Comparison of ENCODE assay signal across 8 mouse cellular contexts in the genomic region with DNA sequence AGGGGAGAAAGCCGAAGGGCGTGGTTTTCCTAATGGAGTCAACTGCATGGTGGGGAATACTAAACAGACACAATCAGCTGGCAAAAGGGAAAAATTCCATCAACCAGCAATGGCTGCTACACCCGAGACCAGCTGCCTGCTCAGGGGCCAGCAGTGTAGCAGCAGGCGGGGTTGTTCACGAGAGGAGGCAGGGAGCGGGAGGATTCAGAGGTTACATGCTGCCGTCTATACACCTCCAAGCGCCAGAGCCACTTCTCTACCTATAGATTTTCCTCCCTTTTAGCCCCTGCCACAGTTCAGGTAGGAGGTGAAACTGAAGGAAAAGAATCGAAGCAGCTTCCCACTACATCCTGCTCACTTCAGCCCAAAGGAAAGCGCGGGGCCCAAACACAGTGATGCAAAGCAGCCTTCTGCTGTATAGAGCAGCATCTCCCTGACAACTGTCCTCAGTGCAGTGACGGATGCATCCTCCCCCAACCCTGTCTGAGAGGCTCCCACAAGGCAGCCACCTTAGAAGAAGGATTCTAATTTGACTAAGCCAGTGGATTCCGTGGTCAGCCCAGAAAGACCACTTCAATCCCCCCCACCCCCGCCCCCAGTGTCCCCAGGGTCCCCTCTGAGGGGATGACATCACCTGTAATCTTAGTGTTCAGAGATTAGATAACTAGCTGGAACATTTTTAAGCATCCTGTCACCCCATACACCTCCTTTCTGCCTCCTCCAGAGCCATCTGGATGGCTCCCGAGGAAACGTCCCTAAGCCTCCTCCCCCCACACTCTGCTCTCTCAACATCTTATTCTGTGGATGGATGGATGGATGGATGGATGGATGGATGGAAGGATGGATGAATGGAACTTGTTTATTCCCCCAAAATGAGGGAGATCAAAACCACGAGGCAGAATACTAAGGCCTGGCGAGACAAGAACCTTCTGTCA.
DNase-seq lines count a peak whose midpoint lies in the region; ATAC-seq and TF ChIP-seq lines count a peak whose summit lies in the region.

No protein-coding gene starts in this region.

- no peak for TF ChIP-seq POLR2A in thymus, adult 2 months (IDR thresholded peaks at IDR 0.05; ENCODE audit: control insufficient read depth, extremely low read depth, insufficient read depth, low read length, poor library complexity)

- no peaks in the 10 kb centered on the region for H3K9me3 ChIP-seq in heart, embryonic 11.5 days (replicated peaks; ENCODE audit: control insufficient read depth, low read length)
- H3K9me3 ChIP-seq in embryonic facial prominence, embryonic 15.5 days (replicated peaks) = no peaks in the 10 kb centered on the region
- no peaks in the 10 kb centered on the region for H3K9me3 ChIP-seq in neural tube, embryonic 13.5 days

- TF ChIP-seq CTCF in thymus, adult 2 months (IDR thresholded peaks at IDR 0.05; ENCODE audit: borderline replicate concordance, control insufficient read depth, extremely low read depth, insufficient read depth, low read length, poor library complexity) = no peak

- no peak for DNase-seq in heart, postnatal 4 days
- DNase-seq in layer of hippocampus, postnatal 25 days (ENCODE audit: extremely low spot score in 1 of 2, low spot score in 1 of 2) = peak; percentile 19 to 29
- DNase-seq in Muller cell, postnatal 12 days (ENCODE audit: inconsistent ontology term) = no peak
- DNase-seq in thymus, adult 2 months = no peak

- H3K4me1 ChIP-seq in heart, embryonic 11.5 days (ENCODE audit: control insufficient read depth, insufficient read depth, low read length) = peaks cover 12% of the 10 kb centered on the region
- peaks cover 13% of the 10 kb centered on the region for H3K4me1 ChIP-seq in embryonic facial prominence, embryonic 15.5 days
- H3K4me1 ChIP-seq in neural tube, embryonic 13.5 days (replicated peaks) = peaks cover 22% of the 10 kb centered on the region
- no peaks in the 10 kb centered on the region for H3K4me1 ChIP-seq in thymus, adult 2 months (replicated peaks; ENCODE audit: control insufficient read depth, insufficient read depth, low read length)

- no peak overlapping the region for H3K4me3 ChIP-seq in heart, embryonic 11.5 days (ENCODE audit: low read depth, low read length)
- H3K4me3 ChIP-seq in embryonic facial prominence, embryonic 15.5 days (replicated peaks) = no peak overlapping the region
- H3K4me3 ChIP-seq in neural tube, embryonic 13.5 days = no peak overlapping the region
- no peak overlapping the region for H3K4me3 ChIP-seq in thymus, adult 2 months (ENCODE audit: control insufficient read depth, insufficient read depth, low read length)

- no peak overlapping the region for H3K27ac ChIP-seq in heart, embryonic 11.5 days (ENCODE audit: low read depth, low read length)
- peak overlapping the region; percentile 28; the same call in 1 of the 2 replicates for H3K27ac ChIP-seq in embryonic facial prominence, embryonic 15.5 days (replicated peaks)
- H3K27ac ChIP-seq in neural tube, embryonic 13.5 days (replicated peaks) = peak overlapping the region; percentile 68
- H3K27ac ChIP-seq in thymus, adult 2 months (ENCODE audit: control insufficient read depth, insufficient read depth, low read length) = no peak overlapping the region

- WGBS in heart, embryonic 11.5 days (ENCODE audit: insufficient replicate concordance) = 33% methylated on average over 18 of the region's 18 CpGs
- 55% methylated on average over 18 of the region's 18 CpGs for WGBS in embryonic facial prominence, embryonic 15.5 days
- 30% methylated on average over 18 of the region's 18 CpGs for WGBS in neural tube, embryonic 13.5 days
- 83% methylated on average over 18 of the region's 18 CpGs for WGBS in thymus, adult 2 months

- peak overlapping the region; percentile 32 for H3K4me2 ChIP-seq in heart, embryonic 11.5 days
- H3K4me2 ChIP-seq in embryonic facial prominence, embryonic 15.5 days (replicated peaks) = no peak overlapping the region
- peak overlapping the region; percentile 40 for H3K4me2 ChIP-seq in neural tube, embryonic 13.5 days

- no peaks in the 10 kb centered on the region for H3K27me3 ChIP-seq in heart, embryonic 11.5 days (ENCODE audit: control insufficient read depth, insufficient read depth, low read length)
- H3K27me3 ChIP-seq in embryonic facial prominence, embryonic 15.5 days = no peaks in the 10 kb centered on the region
- no peaks in the 10 kb centered on the region for H3K27me3 ChIP-seq in neural tube, embryonic 13.5 days
- no peaks in the 10 kb centered on the region for H3K27me3 ChIP-seq in thymus, adult 2 months (ENCODE audit: control insufficient read depth, insufficient read depth, low read length)

- H3K36me3 ChIP-seq in heart, embryonic 11.5 days (ENCODE audit: control insufficient read depth, insufficient read depth, low read length) = peaks cover 14% of the 10 kb centered on the region
- peaks cover 24% of the 10 kb centered on the region for H3K36me3 ChIP-seq in embryonic facial prominence, embryonic 15.5 days
- H3K36me3 ChIP-seq in neural tube, embryonic 13.5 days = peaks cover 35% of the 10 kb centered on the region
- no peaks in the 10 kb centered on the region for H3K36me3 ChIP-seq in thymus, adult 2 months (ENCODE audit: control insufficient read depth, insufficient read depth, low read length)

- ATAC-seq in heart, embryonic 11.5 days (replicated peaks; ENCODE audit: insufficient number of reproducible peaks, low FRiP score, low TSS enrichment) = no peak
- ATAC-seq in embryonic facial prominence, embryonic 15.5 days (ENCODE audit: insufficient number of reproducible peaks, low FRiP score, low TSS enrichment, low read depth) = no peak; the same call in 1 of the 2 replicates
- ATAC-seq in neural tube, embryonic 13.5 days (ENCODE audit: low read depth) = peak; percentile 85
- ATAC-seq in CD4-positive, CD25-positive, alpha-beta regulatory T cell, adult 4 months = no peak

- peak overlapping the region; percentile 30; the same call in 1 of the 2 replicates for H3K9ac ChIP-seq in heart, embryonic 11.5 days (ENCODE audit: low read depth, low read length)
- H3K9ac ChIP-seq in embryonic facial prominence, embryonic 15.5 days = no peak overlapping the region
- peak overlapping the region; percentile 57 for H3K9ac ChIP-seq in neural tube, embryonic 13.5 days

Comparison
In these comparisons a context has a peak if more than half of its experiments do, and no peak if none do; other contexts are left out.
1. H3K27ac ChIP-seq: peak in embryonic facial prominence, embryonic 15.5 days (single experiment) and neural tube, embryonic 13.5 days (single experiment); none in heart, embryonic 11.5 days (single experiment) and thymus, adult 2 months (single experiment).
2. DNase-seq: peak in layer of hippocampus, postnatal 25 days (2 of 2); none in heart, postnatal 4 days (single experiment), Muller cell, postnatal 12 days (single experiment) and thymus, adult 2 months (single experiment).